Mouse (Mus musculus) intestine, embryonic 14.5 days (tissue): Measurements from ENCODE around the gene Gm14137. TPM values are rescaled to one million over a fixed set of nuclear protein-coding genes. Genes with fewer than 3 reads are reported as not detected.

Experiments
- ATAC-seq: fragments of 200-750 bp; cut with Nextera tagmentation; replicated peaks from 2 replicates; pipeline ENCODE4 v1.8.0; 2017; ENCODE audit warnings: low read depth, moderate number of reproducible peaks, moderate TSS enrichment, moderate library complexity; ENCODE audit not compliant: low FRiP score, low TSS enrichment
- DNase-seq: peaks from one replicate; pipeline ENCODE4 v3.0.0-alpha.2; 2018; ENCODE audit warnings: low spot score
- H3K27ac ChIP-seq: fragments of 300-500 bp; sonication (generic); 2 replicates; pipeline ENCODE4 v1.5.1; 2014; ENCODE audit warnings: low read depth, mild to moderate bottlenecking, control low read depth
- H3K27me3 ChIP-seq: fragments of 300-500 bp; sonication (generic); replicated peaks from 2 replicates; pipeline ENCODE4 v1.6.1; 2014; ENCODE audit warnings: low read length, control low read depth; ENCODE audit not compliant: control insufficient read depth, insufficient read depth
- H3K36me3 ChIP-seq: fragments of 300-500 bp; sonication (generic); 2 replicates; pipeline ENCODE4 v1.6.1; 2014; ENCODE audit warnings: low read length, control low read depth; ENCODE audit not compliant: control insufficient read depth, insufficient read depth
- H3K4me1 ChIP-seq: fragments of 300-500 bp; sonication (generic); replicated peaks from 2 replicates; pipeline ENCODE4 v1.6.1; 2014; ENCODE audit warnings: low read length, control low read depth, mixed read lengths; ENCODE audit not compliant: control insufficient read depth, insufficient read depth
- H3K4me2 ChIP-seq: fragments of 300-500 bp; sonication (generic); 2 replicates; pipeline ENCODE4 v1.6.1; 2014; ENCODE audit warnings: low read length
- H3K4me3 ChIP-seq: fragments of 300-500 bp; sonication (generic); 2 replicates; pipeline ENCODE4 v1.5.1; 2014; ENCODE audit warnings: low read depth, low read length, control low read depth, mixed read lengths
- H3K9ac ChIP-seq: fragments of 300-500 bp; sonication (generic); 2 replicates; pipeline ENCODE4 v1.6.1; 2014; ENCODE audit warnings: mild to moderate bottlenecking, low read length
- H3K9me3 ChIP-seq: fragments of 300-500 bp; sonication (generic); 2 replicates; pipeline ENCODE4 v1.6.1; 2016; ENCODE audit warnings: low read length, control low read depth; ENCODE audit not compliant: control insufficient read depth
- WGBS: fragments of 180-500 bp; shearing (Covaris S2); extraction: QIAGEN DNeasy Blood & Tissue Kit; methylation state at CpG from one replicate; pipeline ENCODE4 v1.1.7; 2014; 5-methylcytosine and 5-hydroxymethylcytosine counted together
- polyA plus RNA-seq: library from polyadenylated mRNA; unstranded; fragments of >200 nt; fragmentation: Nextera tagmentation; extraction: Ambion mirVana; gene quantifications from 2 replicates; pipeline ENCODE4 v1.2.1, GENCODE M21; 2014

Gm14137 gene
- polyA plus RNA-seq, 1 experiment from 2014 or later = 0.30 TPM

DNA sequence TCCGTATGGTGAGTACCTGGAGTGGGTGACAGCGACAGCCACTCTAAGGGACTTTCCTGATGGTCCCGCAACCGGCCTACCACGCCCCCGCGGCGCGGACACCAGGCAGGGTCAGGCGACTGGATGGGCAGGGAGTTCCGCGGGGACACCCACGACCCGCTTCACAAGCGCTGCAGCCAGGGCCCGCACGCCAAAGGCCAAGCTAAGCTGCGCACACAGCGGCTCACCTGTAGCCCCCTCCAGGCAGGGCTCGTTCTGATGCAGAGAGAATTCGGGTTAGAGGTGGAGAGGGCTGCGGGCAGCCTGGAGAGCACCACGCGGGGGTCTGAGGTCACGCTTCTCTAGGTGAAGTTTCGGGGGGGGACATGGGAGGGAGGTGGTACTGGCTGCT, 6.4 kb upstream of the Gm14137 start:
- H3K4me3 ChIP-seq = peak overlapping the region; percentile 56
- H3K9ac ChIP-seq = peak overlapping the region; percentile 27
- H3K27me3 ChIP-seq = peaks cover 13% of the 10 kb centered on the region
- H3K36me3 ChIP-seq = no peaks in the 10 kb centered on the region
- H3K9me3 ChIP-seq = no peaks in the 10 kb centered on the region
- no peak overlapping the region for H3K27ac ChIP-seq
- DNase-seq = no peak
- H3K4me1 ChIP-seq = peaks cover 8% of the 10 kb centered on the region
- peak overlapping the region; percentile 99 for H3K4me2 ChIP-seq
- peak; percentile 12; the same call in 1 of the 2 replicates for ATAC-seq
- 4% methylated on average over 26 of the region's 26 CpGs for WGBS

DNA sequence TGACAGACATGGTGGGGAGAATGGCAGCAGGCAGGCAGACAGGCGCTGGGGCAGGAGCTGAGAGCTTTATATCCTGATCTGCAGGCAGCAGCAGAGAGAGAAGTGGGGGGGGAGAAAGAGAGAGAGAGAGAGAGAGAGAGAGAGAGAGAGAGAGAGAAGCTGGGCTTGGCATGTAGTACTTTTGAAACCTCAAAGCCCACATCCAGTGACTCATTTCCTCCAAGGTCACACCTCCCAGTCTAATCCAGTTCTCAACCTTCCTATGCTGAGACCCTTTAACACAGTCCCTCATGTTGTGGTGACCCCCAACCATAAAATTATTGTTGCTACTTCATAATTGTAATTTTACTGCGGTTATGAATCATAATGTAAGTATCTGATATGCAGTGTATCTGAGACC, 4.0 kb upstream of the Gm14137 start:
- Histone ChIP-seq H3K9ac (no peak overlapping the region), H3K27me3 (peaks cover 13% of the 10 kb centered on the region; the same call in 1 of the 2 replicates), H3K9me3 (no peaks in the 10 kb centered on the region), H3K4me2 (no peak overlapping the region), H3K36me3 (no peaks in the 10 kb centered on the region), H3K27ac (no peak overlapping the region), H3K4me3 (no peak overlapping the region), H3K4me1 (peaks cover 18% of the 10 kb centered on the region)
- 90% methylated on average over 2 of the region's 2 CpGs for WGBS
- DNase-seq = no peak
- no peak for ATAC-seq

DNA sequence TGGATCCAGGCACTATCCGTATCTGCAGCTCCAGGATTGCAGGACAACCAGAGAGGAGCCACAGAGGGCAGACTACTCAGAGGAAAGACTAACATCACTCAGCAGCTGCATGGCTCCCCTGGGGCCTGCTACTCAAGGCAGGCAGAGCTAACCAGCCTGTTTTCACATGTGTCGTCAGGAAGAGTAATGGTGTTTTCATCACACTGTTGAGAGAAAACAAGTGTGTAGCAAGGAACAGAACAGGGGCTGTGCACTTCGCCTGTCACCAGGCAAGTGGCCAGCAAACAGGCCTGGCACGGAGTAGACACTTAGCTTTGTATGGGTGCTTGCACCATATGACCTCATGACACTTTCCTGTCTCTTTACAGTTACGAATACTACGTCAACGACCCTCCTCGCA, 2.7 kb upstream of the Gm14137 start:
- no peak overlapping the region for H3K9ac ChIP-seq
- 57% methylated on average over 8 of the region's 8 CpGs for WGBS
- H3K27me3 ChIP-seq = 0 out of 2 replicates have a peak, but pooled peaks cover 3% of the 10 kb centered on the region
- peaks cover 17% of the 10 kb centered on the region for H3K4me1 ChIP-seq
- 0 out of 2 replicates have a peak, but pooled peaks cover 3% of the 10 kb centered on the region for H3K36me3 ChIP-seq
- DNase-seq = no peak
- H3K27ac ChIP-seq = no peak overlapping the region
- ATAC-seq = no peak
- H3K4me2 ChIP-seq = no peak overlapping the region
- H3K9me3 ChIP-seq = no peaks in the 10 kb centered on the region
- no peak overlapping the region for H3K4me3 ChIP-seq

DNA sequence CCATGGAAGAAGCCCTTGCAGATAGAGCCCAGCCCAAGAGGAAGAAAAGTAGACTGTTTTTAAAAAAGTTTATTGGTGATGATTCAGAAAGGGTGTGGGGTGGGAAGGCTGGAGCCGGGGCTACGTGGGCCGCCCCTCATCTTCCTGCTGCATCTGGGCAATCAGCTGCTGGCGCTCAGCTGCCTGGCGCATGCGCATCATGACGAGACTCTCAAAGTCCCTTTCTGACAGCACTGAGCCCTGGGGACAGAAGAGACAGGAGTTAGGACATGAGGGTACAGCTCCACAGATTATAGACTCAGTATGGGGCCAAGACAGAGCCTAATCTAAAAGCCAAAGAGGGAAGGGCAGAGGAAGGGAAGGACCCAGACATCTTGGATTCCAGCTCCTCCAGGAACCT, 1.9 kb upstream of the Gm14137 start:
- peaks cover 13% of the 10 kb centered on the region for H3K4me1 ChIP-seq
- ATAC-seq (no peak), DNase-seq (no peak)
- H3K27ac ChIP-seq = 0 out of 2 replicates have a peak overlapping the region, but pooled peaks have one; percentile 30
- H3K9me3 ChIP-seq = no peaks in the 10 kb centered on the region
- no peaks in the 10 kb centered on the region for H3K27me3 ChIP-seq
- no peak overlapping the region; the same call in 1 of the 2 replicates for H3K9ac ChIP-seq
- WGBS = 83% methylated on average over 7 of the region's 7 CpGs
- H3K4me3 ChIP-seq = no peak overlapping the region
- 0 out of 2 replicates have a peak, but pooled peaks cover 4% of the 10 kb centered on the region for H3K36me3 ChIP-seq
- H3K4me2 ChIP-seq = no peak overlapping the region

DNA sequence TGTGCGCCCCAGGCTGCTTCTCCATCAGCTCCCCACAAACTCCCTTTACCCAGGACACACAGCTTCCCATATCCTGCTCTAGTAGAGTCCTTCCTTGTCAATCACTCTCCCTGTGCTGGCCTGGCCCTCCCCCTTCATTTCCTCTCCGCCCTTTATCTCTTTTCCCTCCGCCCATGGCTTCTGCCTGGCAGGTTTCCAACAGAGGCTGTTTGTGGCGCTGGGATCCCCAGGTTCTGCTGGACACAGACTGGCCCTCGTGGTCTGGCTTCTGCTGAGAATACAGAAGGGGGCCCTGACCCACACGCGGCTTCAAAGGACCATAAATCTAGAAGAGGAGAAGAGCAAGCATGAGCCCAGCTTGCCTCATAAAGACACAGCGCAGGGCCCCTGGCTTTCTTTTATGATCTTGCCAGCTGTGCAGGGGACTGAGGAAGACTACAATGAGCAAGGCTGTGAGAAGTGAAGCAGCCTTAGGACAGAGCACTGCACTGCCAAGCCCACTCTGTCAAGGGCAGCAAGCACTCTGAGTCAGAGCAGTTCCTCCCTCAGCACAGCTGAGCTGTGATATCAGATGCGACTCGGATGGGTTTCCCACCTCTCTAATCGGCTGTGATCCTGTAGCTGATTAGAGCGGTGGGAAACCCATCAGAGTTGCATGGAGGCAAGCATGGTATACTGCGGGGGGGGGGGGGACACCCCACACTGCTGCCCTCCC, 1.3 kb upstream of the Gm14137 start:
- peak overlapping the region; percentile 30; the same call in 1 of the 2 replicates for H3K27ac ChIP-seq
- no peak overlapping the region for H3K4me3 ChIP-seq
- ATAC-seq (peak; percentile 53), DNase-seq (peak; percentile 76)
- no peaks in the 10 kb centered on the region for H3K27me3 ChIP-seq
- H3K4me2 ChIP-seq = peak overlapping the region; percentile 38
- WGBS = 11% methylated on average over 13 of the region's 13 CpGs
- no peaks in the 10 kb centered on the region for H3K9me3 ChIP-seq
- H3K4me1 ChIP-seq = peaks cover 13% of the 10 kb centered on the region
- 0 out of 2 replicates have a peak, but pooled peaks cover 4% of the 10 kb centered on the region for H3K36me3 ChIP-seq
- H3K9ac ChIP-seq = no peak overlapping the region; the same call in 1 of the 2 replicates

DNA sequence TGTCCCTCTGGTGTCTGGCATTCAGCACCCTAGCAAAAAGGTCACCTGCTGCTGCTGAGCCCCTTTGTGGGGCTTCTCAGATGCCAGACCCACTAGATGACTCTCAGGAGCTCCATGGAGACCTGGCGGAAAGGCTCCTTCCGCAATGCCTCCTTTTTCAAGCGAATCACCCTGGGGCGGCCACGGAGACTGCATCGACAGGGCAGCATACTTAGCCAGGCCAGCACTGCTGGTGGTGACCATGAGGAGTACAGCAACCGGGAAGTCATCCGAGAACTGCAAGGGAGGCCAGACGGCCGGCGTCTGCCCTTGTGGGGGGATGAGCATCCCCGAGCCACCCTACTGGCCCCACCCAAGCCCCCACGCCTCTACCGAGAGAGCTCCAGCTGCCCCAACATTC, 557 bp downstream of the Gm14137 start:
- Histone ChIP-seq H3K4me2 (no peak overlapping the region), H3K27ac (no peak overlapping the region), H3K4me1 (peaks cover 13% of the 10 kb centered on the region), H3K9me3 (no peaks in the 10 kb centered on the region), H3K4me3 (no peak overlapping the region), H3K36me3 (peaks cover 19% of the 10 kb centered on the region), H3K9ac (no peak overlapping the region), H3K27me3 (no peaks in the 10 kb centered on the region)
- 63% methylated on average over 14 of the region's 14 CpGs for WGBS
- ATAC-seq (no peak), DNase-seq (no peak)

DNA sequence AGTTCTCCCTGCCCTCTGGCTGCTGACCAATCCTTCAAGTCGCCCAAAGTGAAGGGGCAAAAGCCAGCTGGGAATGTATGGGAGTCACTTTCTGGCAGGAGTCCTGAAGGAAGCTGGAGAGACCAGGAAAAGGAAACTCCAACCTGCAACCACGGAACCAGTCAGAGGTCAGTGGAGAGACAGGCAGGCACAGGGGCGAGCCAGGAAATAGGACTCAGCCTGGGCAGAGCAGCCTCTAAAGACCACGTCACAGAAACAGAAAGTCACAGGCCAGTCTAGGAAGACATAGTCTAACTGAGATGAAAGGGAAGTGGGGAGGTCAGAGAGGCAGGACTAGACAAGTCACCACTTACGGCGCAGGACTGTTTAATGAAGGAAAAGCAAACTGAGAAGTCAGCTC, 1.3 kb downstream of the Gm14137 start:
- Histone ChIP-seq H3K4me3 (no peak overlapping the region), H3K27ac (no peak overlapping the region), H3K4me2 (no peak overlapping the region), H3K4me1 (peaks cover 13% of the 10 kb centered on the region), H3K36me3 (peaks cover 27% of the 10 kb centered on the region), H3K9ac (no peak overlapping the region), H3K27me3 (no peaks in the 10 kb centered on the region), H3K9me3 (no peaks in the 10 kb centered on the region)
- DNase-seq = no peak
- WGBS = 63% methylated on average over 6 of the region's 6 CpGs
- ATAC-seq = no peak

DNA sequence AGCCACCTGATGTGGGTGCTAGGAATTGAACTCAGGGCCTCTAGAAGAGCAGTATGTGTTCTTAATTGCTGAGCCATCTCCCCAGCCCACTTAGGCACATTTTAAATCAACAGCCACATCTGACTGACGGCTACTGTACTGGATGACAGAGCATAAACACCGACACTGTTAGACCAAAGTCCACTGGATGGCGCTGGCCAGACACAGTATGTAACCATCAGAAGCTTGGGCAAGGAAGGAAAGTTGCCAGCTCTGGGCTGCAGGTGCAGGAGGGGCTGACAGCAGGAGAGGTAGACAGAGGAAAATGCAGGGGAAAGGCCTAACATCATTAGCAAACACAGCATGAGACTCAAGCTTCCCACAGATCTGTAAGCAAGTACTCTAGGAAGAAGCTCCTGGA, 2.5 kb downstream of the Gm14137 start:
- Histone ChIP-seq H3K27ac (no peak overlapping the region), H3K27me3 (no peaks in the 10 kb centered on the region), H3K4me2 (no peak overlapping the region), H3K4me3 (no peak overlapping the region), H3K4me1 (peaks cover 13% of the 10 kb centered on the region), H3K9me3 (no peaks in the 10 kb centered on the region), H3K36me3 (peaks cover 31% of the 10 kb centered on the region), H3K9ac (no peak overlapping the region)
- DNase-seq (no peak), ATAC-seq (no peak)
- 57% methylated on average over 3 of the region's 3 CpGs for WGBS
